Mouse (Mus musculus) E14TG2a.4 (cell line): Measurements from ENCODE around the gene Kif26a.

Experiments used
- H3K27me3 ChIP-seq: 2 replicates; pipeline ENCODE4 v1.6.1; 2014; ENCODE audit warnings: low read length, control low read depth; ENCODE audit not compliant: insufficient read depth
- H3K36me3 ChIP-seq: 2 replicates; pipeline ENCODE4 v1.6.1; 2014; ENCODE audit warnings: low read length, control low read depth; ENCODE audit not compliant: insufficient read depth
- H3K4me1 ChIP-seq: replicated peaks from 2 replicates; pipeline ENCODE4 v1.6.1; 2014; ENCODE audit warnings: low read depth, low read length, control low read depth
- H3K4me3 ChIP-seq: replicated peaks from 2 replicates; pipeline ENCODE4 v1.5.1; 2014; ENCODE audit warnings: mild to moderate bottlenecking, low read length
- H3K9me3 ChIP-seq: 2 replicates; pipeline ENCODE4 v1.6.1; 2014; ENCODE audit warnings: low read length, control low read depth
- CTCF ChIP-seq: conservative IDR thresholded peaks from 2 replicates; pipeline ENCODE4 v1.5.1; 2014; ENCODE audit warnings: low read length
- NANOG ChIP-seq: IDR thresholded peaks from 2 replicates; pipeline ENCODE4 v1.6.1; 2014; ENCODE audit warnings: borderline replicate concordance, low read length, mixed read lengths
- POU5F1 ChIP-seq: IDR thresholded peaks from 2 replicates; pipeline ENCODE4 v1.6.1; 2014; ENCODE audit warnings: low read length, borderline replicate concordance

Kif26a gene

GRCm38 (mm10) chr12:112183675-112184074 is 37.7 kb downstream of the Kif26a start:
- H3K4me1 ChIP-seq: peaks cover 59% of the 10 kb centered on the region
- H3K4me3 ChIP-seq: no peak overlapping the region
- TF ChIP-seq CTCF (no peak), POU5F1 (no peak), NANOG (no peak)
- H3K9me3 ChIP-seq: no peaks in the 10 kb centered on the region
- peaks cover 17% of the 10 kb centered on the region; the same call in 1 of the 2 replicates for H3K27me3 ChIP-seq
- peaks cover 3% of the 10 kb centered on the region; the same call in 1 of the 2 replicates for H3K36me3 ChIP-seq

GRCm38 (mm10) chr12:112184390-112184789 is 38.4 kb downstream of the Kif26a start:
- no peak for TF ChIP-seq CTCF

GRCm38 (mm10) chr12:112186899-112187298 is 40.9 kb downstream of the Kif26a start:
- Histone ChIP-seq H3K9me3 (no peaks in the 10 kb centered on the region), H3K27me3 (peaks cover 30% of the 10 kb centered on the region), H3K36me3 (no peaks in the 10 kb centered on the region), H3K4me3 (no peak overlapping the region), H3K4me1 (peaks cover 41% of the 10 kb centered on the region)
- TF ChIP-seq CTCF: no peak
- TF ChIP-seq POU5F1: no peak
- TF ChIP-seq NANOG: no peak

More at GRCm38 (mm10) chr12:112184390-112184789, 38.4 kb downstream of the Kif26a start:
- peaks cover 3% of the 10 kb centered on the region; the same call in 1 of the 2 replicates for H3K36me3 ChIP-seq
- H3K4me1 ChIP-seq: peaks cover 55% of the 10 kb centered on the region
- H3K9me3 ChIP-seq: no peaks in the 10 kb centered on the region
- 0 out of 2 replicates have a peak overlapping the region, but pooled peaks have one; percentile 4 for H3K4me3 ChIP-seq
- peaks cover 16% of the 10 kb centered on the region for H3K27me3 ChIP-seq

- no peaks in the 10 kb centered on the region for H3K36me3 ChIP-seq
- H3K27me3 ChIP-seq: peaks cover 62% of the 10 kb centered on the region
- no peak for TF ChIP-seq NANOG
- no peak for TF ChIP-seq CTCF
- no peak for TF ChIP-seq POU5F1
- H3K4me3 ChIP-seq: no peak overlapping the region
- no peaks in the 10 kb centered on the region for H3K9me3 ChIP-seq
- peaks cover 24% of the 10 kb centered on the region for H3K4me1 ChIP-seq
These were observed 45.7 kb downstream of the Kif26a start for GRCm38 (mm10) chr12:112191753-112192152.

GRCm38 (mm10) chr12:112195019-112195418 is 49.0 kb downstream of the Kif26a start:
- Histone ChIP-seq H3K9me3 (no peaks in the 10 kb centered on the region), H3K4me3 (no peak overlapping the region), H3K36me3 (no peaks in the 10 kb centered on the region), H3K4me1 (peaks cover 16% of the 10 kb centered on the region), H3K27me3 (peaks cover 73% of the 10 kb centered on the region)
- TF ChIP-seq CTCF (no peak), NANOG (no peak), POU5F1 (no peak)

GRCm38 (mm10) chr12:112196562-112196961 is 50.6 kb downstream of the Kif26a start:
- Histone ChIP-seq H3K9me3 (no peaks in the 10 kb centered on the region), H3K36me3 (no peaks in the 10 kb centered on the region)

GRCm38 (mm10) chr12:112199363-112199762 is 53.4 kb downstream of the Kif26a start:
- no peaks in the 10 kb centered on the region for H3K36me3 ChIP-seq
- peaks cover 12% of the 10 kb centered on the region for H3K4me1 ChIP-seq
- no peak overlapping the region for H3K4me3 ChIP-seq
- H3K9me3 ChIP-seq: no peaks in the 10 kb centered on the region
- H3K27me3 ChIP-seq: peaks cover 62% of the 10 kb centered on the region
- TF ChIP-seq CTCF: no peak
- TF ChIP-seq NANOG: no peak
- no peak for TF ChIP-seq POU5F1

More at GRCm38 (mm10) chr12:112196562-112196961, 50.6 kb downstream of the Kif26a start:
- Histone ChIP-seq H3K4me1 (peaks cover 16% of the 10 kb centered on the region), H3K27me3 (peaks cover 77% of the 10 kb centered on the region), H3K4me3 (no peak overlapping the region)
- TF ChIP-seq CTCF (no peak), NANOG (no peak), POU5F1 (no peak)

GRCm38 (mm10) chr12:112200045-112200444 is 54.0 kb downstream of the Kif26a start:
- Histone ChIP-seq H3K9me3 (no peaks in the 10 kb centered on the region), H3K4me1 (peaks cover 6% of the 10 kb centered on the region), H3K27me3 (peaks cover 60% of the 10 kb centered on the region), H3K36me3 (no peaks in the 10 kb centered on the region), H3K4me3 (no peak overlapping the region)
- TF ChIP-seq CTCF: no peak
- no peak for TF ChIP-seq POU5F1
- no peak for TF ChIP-seq NANOG

- peaks cover 31% of the 10 kb centered on the region for H3K27me3 ChIP-seq
- no peaks in the 10 kb centered on the region for H3K36me3 ChIP-seq
- no peaks in the 10 kb centered on the region for H3K9me3 ChIP-seq
- TF ChIP-seq CTCF (no peak), NANOG (no peak), POU5F1 (no peak)
- no peak overlapping the region for H3K4me3 ChIP-seq
- no peaks in the 10 kb centered on the region for H3K4me1 ChIP-seq
These were observed 61.2 kb downstream of the Kif26a start for GRCm38 (mm10) chr12:112207163-112207562.
